Mouse (Mus musculus) lung, postnatal 0 days (tissue): ENCODE data around the gene Cox20.

Experiments
- CTCF ChIP-seq: IDR thresholded peaks from 2 replicates; pipeline ENCODE4 v1.5.1; 2016; ENCODE audit warnings: antibody characterized with exemption, mild to moderate bottlenecking
- EP300 ChIP-seq: IDR thresholded peaks from 2 replicates; pipeline ENCODE4 v1.6.1; 2016; ENCODE audit warnings: antibody characterized with exemption, mild to moderate bottlenecking, control low read depth

DNA sequence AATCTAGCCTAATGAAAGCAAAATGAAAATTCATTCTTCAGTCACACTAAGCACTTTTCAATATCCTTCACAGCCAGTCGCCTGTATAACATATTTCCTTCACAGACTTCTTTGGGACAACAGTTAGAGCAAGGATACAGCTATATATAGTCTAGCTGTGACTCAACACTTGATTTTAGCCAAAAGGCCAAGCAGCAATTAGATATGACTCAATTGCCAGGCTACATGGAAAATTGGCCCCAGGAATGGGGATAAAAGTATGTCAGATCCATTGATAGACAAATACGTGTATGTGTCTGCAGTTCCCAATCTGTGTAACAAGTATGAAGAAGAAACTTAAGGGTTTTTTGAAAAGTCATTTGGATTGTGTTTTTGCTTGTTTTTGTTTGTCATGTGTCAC is 21.3 kb downstream of the Cox20 start:
- TF ChIP-seq EP300 (no peak), CTCF (no peak)
